Mouse (Mus musculus): ENCODE results near the gene Usp6nl. TPM values are rescaled to one million over a fixed set of nuclear protein-coding genes. Genes with fewer than 3 reads are reported as not detected.

The Usp6nl gene
- total RNA-seq, 1 experiment: 9.1 TPM

- H3K9ac ChIP-seq (ENCODE audit: insufficient read depth, low read depth, low read length, poor library complexity, severe bottlenecking): no peak overlapping the region
- in situ Hi-C loops (cut with MboI; ENCODE audit: low sequenced_read_pairs in 2 of 2, unreplicated experiment in 2 of 2): no loop called here
- H3K4me3 ChIP-seq (ENCODE audit: insufficient read depth in 1 of 2, low read depth in 1 of 2, low read length in 2 of 2, poor library complexity in 1 of 2, severe bottlenecking in 1 of 2): no peak overlapping the region
- H3K27ac ChIP-seq (ENCODE audit: insufficient read depth, low read depth, low read length, poor library complexity, severe bottlenecking): no peak overlapping the region
- no peaks in the 10 kb centered on the region for H3K9me3 ChIP-seq (ENCODE audit: control insufficient read depth, insufficient read depth, low read depth, low read length)
- TF ChIP-seq ZC3H11A (IDR thresholded peaks at IDR 0.05; ENCODE audit: borderline replicate concordance, low read depth, low read length) (no peak), CHD2 (IDR thresholded peaks at IDR 0.05; ENCODE audit: low read depth, low read length) (no peak), MAFK (IDR thresholded peaks at IDR 0.05; ENCODE audit: insufficient read depth, low read depth, low read length) (no peak), ZNF384 (IDR thresholded peaks at IDR 0.05; ENCODE audit: low read depth, low read length) (no peak), HCFC1 (IDR thresholded peaks at IDR 0.05; ENCODE audit: borderline replicate concordance, insufficient read depth, low read length) (no peak)
- H3K36me3 ChIP-seq (ENCODE audit: control insufficient read depth, insufficient read depth, low read length, poor library complexity, severe bottlenecking): no peaks in the 10 kb centered on the region
- no peak for DNase-seq (ENCODE audit: low read depth, low spot score)
- H3K4me1 ChIP-seq (ENCODE audit: control insufficient read depth in 2 of 2, insufficient read depth in 2 of 2, low read length in 2 of 2, poor library complexity in 1 of 2): no peaks in the 10 kb centered on the region
These were observed 17.7 kb upstream of the Usp6nl start for GRCm38 (mm10) chr2:6304768-6305167.

GRCm38 (mm10) chr2:6306861-6307260, 15.6 kb upstream of the Usp6nl start:
- no peaks in the 10 kb centered on the region for H3K4me1 ChIP-seq (ENCODE audit: control insufficient read depth in 2 of 2, insufficient read depth in 2 of 2, low read length in 2 of 2, poor library complexity in 1 of 2)
- no peaks in the 10 kb centered on the region for H3K9me3 ChIP-seq (ENCODE audit: control insufficient read depth, insufficient read depth, low read depth, low read length)
- DNase-seq (ENCODE audit: low read depth, low spot score): no peak
- H3K4me3 ChIP-seq (ENCODE audit: insufficient read depth in 1 of 2, low read depth in 1 of 2, low read length in 2 of 2, poor library complexity in 1 of 2, severe bottlenecking in 1 of 2): no peak overlapping the region
- no peak overlapping the region for H3K9ac ChIP-seq (ENCODE audit: insufficient read depth, low read depth, low read length, poor library complexity, severe bottlenecking)
- no peaks in the 10 kb centered on the region for H3K36me3 ChIP-seq (ENCODE audit: control insufficient read depth, insufficient read depth, low read length, poor library complexity, severe bottlenecking)
- TF ChIP-seq CHD2 (IDR thresholded peaks at IDR 0.05; ENCODE audit: low read depth, low read length) (no peak), MAFK (IDR thresholded peaks at IDR 0.05; ENCODE audit: insufficient read depth, low read depth, low read length) (no peak), HCFC1 (IDR thresholded peaks at IDR 0.05; ENCODE audit: borderline replicate concordance, insufficient read depth, low read length) (no peak), ZNF384 (IDR thresholded peaks at IDR 0.05; ENCODE audit: low read depth, low read length) (no peak), ZC3H11A (IDR thresholded peaks at IDR 0.05; ENCODE audit: borderline replicate concordance, low read depth, low read length) (no peak)
- no peak overlapping the region for H3K27ac ChIP-seq (ENCODE audit: insufficient read depth, low read depth, low read length, poor library complexity, severe bottlenecking)
- in situ Hi-C loops (cut with MboI; ENCODE audit: low sequenced_read_pairs in 2 of 2, unreplicated experiment in 2 of 2): no loop called here

- no peak overlapping the region for H3K4me3 ChIP-seq (ENCODE audit: insufficient read depth in 1 of 2, low read depth in 1 of 2, low read length in 2 of 2, poor library complexity in 1 of 2, severe bottlenecking in 1 of 2)
- H3K27ac ChIP-seq (ENCODE audit: insufficient read depth, low read depth, low read length, poor library complexity, severe bottlenecking): no peak overlapping the region
- H3K9me3 ChIP-seq (ENCODE audit: control insufficient read depth, insufficient read depth, low read depth, low read length): no peaks in the 10 kb centered on the region
- no peak for DNase-seq (ENCODE audit: low read depth, low spot score)
- no peaks in the 10 kb centered on the region for H3K36me3 ChIP-seq (ENCODE audit: control insufficient read depth, insufficient read depth, low read length, poor library complexity, severe bottlenecking)
- in situ Hi-C loops (cut with MboI; ENCODE audit: low sequenced_read_pairs in 2 of 2, unreplicated experiment in 2 of 2): no loop called here
- H3K9ac ChIP-seq (ENCODE audit: insufficient read depth, low read depth, low read length, poor library complexity, severe bottlenecking): no peak overlapping the region
- TF ChIP-seq HCFC1 (IDR thresholded peaks at IDR 0.05; ENCODE audit: borderline replicate concordance, insufficient read depth, low read length) (no peak), MAFK (IDR thresholded peaks at IDR 0.05; ENCODE audit: insufficient read depth, low read depth, low read length) (no peak), CHD2 (IDR thresholded peaks at IDR 0.05; ENCODE audit: low read depth, low read length) (no peak), ZNF384 (IDR thresholded peaks at IDR 0.05; ENCODE audit: low read depth, low read length) (no peak), ZC3H11A (IDR thresholded peaks at IDR 0.05; ENCODE audit: borderline replicate concordance, low read depth, low read length) (no peak)
- H3K4me1 ChIP-seq (ENCODE audit: control insufficient read depth in 2 of 2, insufficient read depth in 2 of 2, low read length in 2 of 2, poor library complexity in 1 of 2): no peaks in the 10 kb centered on the region
These were observed 13.1 kb upstream of the Usp6nl start for GRCm38 (mm10) chr2:6309373-6309821.

DNA sequence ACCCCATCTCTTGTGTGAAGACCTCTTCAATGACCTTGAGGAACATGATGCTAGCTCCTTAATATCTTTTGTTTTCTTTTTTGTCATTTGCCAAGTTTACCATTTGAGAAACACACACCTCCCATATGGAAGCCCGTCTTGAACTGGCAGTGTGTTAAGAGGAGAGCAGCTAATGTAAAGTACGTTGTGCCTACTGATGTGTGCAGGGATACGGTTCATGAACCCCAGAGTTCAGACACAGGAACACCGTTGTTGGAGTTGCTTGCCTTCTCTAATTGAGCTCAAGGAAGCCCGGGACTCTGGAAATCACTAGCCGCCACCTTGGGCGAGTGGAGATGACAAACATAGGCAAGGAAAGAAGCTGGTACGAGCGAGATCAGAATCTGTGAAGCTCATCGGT, 9.7 kb upstream of the Usp6nl start:
- in situ Hi-C loops (cut with MboI; ENCODE audit: low sequenced_read_pairs in 2 of 2, unreplicated experiment in 2 of 2): no loop called here

GRCm38 (mm10) chr2:6313733-6314132, 8.7 kb upstream of the Usp6nl start:
- Histone ChIP-seq H3K9me3 (ENCODE audit: control insufficient read depth, insufficient read depth, low read depth, low read length) (no peaks in the 10 kb centered on the region), H3K4me3 (ENCODE audit: insufficient read depth in 1 of 2, low read depth in 1 of 2, low read length in 2 of 2, poor library complexity in 1 of 2, severe bottlenecking in 1 of 2) (no peak overlapping the region), H3K4me1 (ENCODE audit: control insufficient read depth in 2 of 2, insufficient read depth in 2 of 2, low read length in 2 of 2, poor library complexity in 1 of 2) (no peaks in the 10 kb centered on the region), H3K27ac (ENCODE audit: insufficient read depth, low read depth, low read length, poor library complexity, severe bottlenecking) (no peak overlapping the region), H3K9ac (ENCODE audit: insufficient read depth, low read depth, low read length, poor library complexity, severe bottlenecking) (no peak overlapping the region), H3K36me3 (ENCODE audit: control insufficient read depth, insufficient read depth, low read length, poor library complexity, severe bottlenecking) (no peaks in the 10 kb centered on the region)
- in situ Hi-C loops (cut with MboI; ENCODE audit: low sequenced_read_pairs in 2 of 2, unreplicated experiment in 2 of 2): no loop called here
- TF ChIP-seq MAFK (IDR thresholded peaks at IDR 0.05; ENCODE audit: insufficient read depth, low read depth, low read length): no peak
- no peak for TF ChIP-seq ZNF384 (IDR thresholded peaks at IDR 0.05; ENCODE audit: low read depth, low read length)
- no peak for DNase-seq (ENCODE audit: low read depth, low spot score)

More for the DNA sequence above, 9.7 kb upstream of the Usp6nl start:
- no peaks in the 10 kb centered on the region for H3K4me1 ChIP-seq (ENCODE audit: control insufficient read depth in 2 of 2, insufficient read depth in 2 of 2, low read length in 2 of 2, poor library complexity in 1 of 2)
- no peaks in the 10 kb centered on the region for H3K36me3 ChIP-seq (ENCODE audit: control insufficient read depth, insufficient read depth, low read length, poor library complexity, severe bottlenecking)
- no peak overlapping the region for H3K9ac ChIP-seq (ENCODE audit: insufficient read depth, low read depth, low read length, poor library complexity, severe bottlenecking)
- no peak overlapping the region for H3K27ac ChIP-seq (ENCODE audit: insufficient read depth, low read depth, low read length, poor library complexity, severe bottlenecking)
- no peak for TF ChIP-seq MAFK (IDR thresholded peaks at IDR 0.05; ENCODE audit: insufficient read depth, low read depth, low read length)
- no peak for TF ChIP-seq ZC3H11A (IDR thresholded peaks at IDR 0.05; ENCODE audit: borderline replicate concordance, low read depth, low read length)
- no peak for TF ChIP-seq CHD2 (IDR thresholded peaks at IDR 0.05; ENCODE audit: low read depth, low read length)
- TF ChIP-seq ZNF384 (IDR thresholded peaks at IDR 0.05; ENCODE audit: low read depth, low read length): no peak
- no peak for TF ChIP-seq HCFC1 (IDR thresholded peaks at IDR 0.05; ENCODE audit: borderline replicate concordance, insufficient read depth, low read length)
- no peak for DNase-seq (ENCODE audit: low read depth, low spot score)
- H3K4me3 ChIP-seq (ENCODE audit: insufficient read depth in 1 of 2, low read depth in 1 of 2, low read length in 2 of 2, poor library complexity in 1 of 2, severe bottlenecking in 1 of 2): no peak overlapping the region
- H3K9me3 ChIP-seq (ENCODE audit: control insufficient read depth, insufficient read depth, low read depth, low read length): no peaks in the 10 kb centered on the region
